2 mouse cellular contexts compared by ENCODE assay signal in the genomic region with DNA sequence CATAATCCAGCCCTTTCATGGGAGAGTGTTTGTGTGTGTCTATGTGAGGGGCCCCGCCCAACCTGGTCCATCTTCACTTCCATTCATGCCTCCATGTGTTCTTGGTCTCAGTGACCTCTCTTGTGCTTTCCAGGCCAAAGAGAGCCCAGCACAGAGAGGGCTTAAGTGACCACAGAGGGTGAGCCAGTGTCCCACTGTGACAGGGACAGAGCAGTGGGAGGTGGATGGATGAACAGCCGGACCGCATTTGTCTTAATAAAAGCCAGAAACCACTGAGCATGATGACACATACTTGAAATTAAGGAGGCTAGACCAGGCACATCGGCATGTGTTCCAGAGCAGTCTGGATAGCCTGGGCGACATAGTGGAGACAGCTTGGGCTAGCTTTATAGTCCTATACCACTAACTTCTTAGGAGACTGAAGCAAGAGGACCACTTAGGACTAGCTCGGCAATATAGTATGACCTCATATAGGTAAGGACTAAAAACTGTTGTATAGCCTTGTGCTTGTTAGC.
A peak's percentile ranks its signal among the peaks of the same experiment; 100 is the strongest.
TF ChIP-seq lines count a peak whose summit lies in the region.

No protein-coding gene starts in this region.

TF ChIP-seq in CH12.LX, 34 proteins besides CTCF, POLR2A, EP300 and RAD21:
- TF ChIP-seq BHLHE40 (IDR thresholded peaks at IDR 0.05; ENCODE audit: low read depth, low read length): no peak
- no peak for TF ChIP-seq CHD2 (IDR thresholded peaks at IDR 0.05; ENCODE audit: low read length)
- TF ChIP-seq SIN3A (IDR thresholded peaks at IDR 0.05; ENCODE audit: low read length): no peak
- TF ChIP-seq MAX (IDR thresholded peaks at IDR 0.05; ENCODE audit: low read length): no peak
- TF ChIP-seq ZC3H11A (IDR thresholded peaks at IDR 0.05; ENCODE audit: low read depth, low read length): no peak
- no peak for TF ChIP-seq ELF1 (IDR thresholded peaks at IDR 0.05; ENCODE audit: low read depth, low read length)
- TF ChIP-seq ZMIZ1 (IDR thresholded peaks at IDR 0.05; ENCODE audit: low read depth, low read length): no peak
- TF ChIP-seq JUND (conservative IDR thresholded peaks at IDR 0.05; ENCODE audit: low read depth, low read length): no peak
- TF ChIP-seq GABPA (IDR thresholded peaks at IDR 0.05; ENCODE audit: insufficient replicate concordance, low read depth, low read length): no peak
- no peak for TF ChIP-seq USF1 (IDR thresholded peaks at IDR 0.05; ENCODE audit: low read depth, low read length)
- TF ChIP-seq CHD1 (IDR thresholded peaks at IDR 0.05; ENCODE audit: low read depth, low read length): no peak
- TF ChIP-seq E2F4 (IDR thresholded peaks at IDR 0.05; ENCODE audit: insufficient replicate concordance, low read depth, low read length): no peak
- TF ChIP-seq MXI1 (IDR thresholded peaks at IDR 0.05; ENCODE audit: low read depth, low read length): no peak
- TF ChIP-seq TCF12 (IDR thresholded peaks at IDR 0.05; ENCODE audit: low read depth, low read length): no peak
- TF ChIP-seq ETS1 (conservative IDR thresholded peaks at IDR 0.05; ENCODE audit: low read depth, low read length): no peak
TF ChIP-seq in CH12.LX: peak in this region for 0.

TF ChIP-seq in myocyte, 11 proteins besides CTCF, POLR2A, EP300 and RAD21:
- TF ChIP-seq TCF3 (IDR thresholded peaks at IDR 0.05; ENCODE audit: insufficient read length, low read depth) (no peak), CEBPB (IDR thresholded peaks at IDR 0.05; ENCODE audit: insufficient read depth, poor library complexity, severe bottlenecking) (peak; percentile 91), MYOG (IDR thresholded peaks at IDR 0.05; ENCODE audit: control insufficient read depth in 1 of 3, insufficient read depth in 1 of 3, insufficient read length in 2 of 3, low read depth in 2 of 3) (peak in 2 of 3 experiments; percentile 78 to 88), E2F4 (IDR thresholded peaks at IDR 0.05; ENCODE audit: insufficient read depth) (no peak), MYOD1 (IDR thresholded peaks at IDR 0.05; ENCODE audit: control insufficient read depth in 1 of 3, insufficient read length in 2 of 3, low read depth in 2 of 3) (peak in 2 of 3 experiments; percentile 47 to 75), USF1 (IDR thresholded peaks at IDR 0.05; ENCODE audit: low read depth) (no peak), MAX (IDR thresholded peaks at IDR 0.05; ENCODE audit: low read depth) (peak; percentile 70), SRF (IDR thresholded peaks at IDR 0.05; ENCODE audit: control insufficient read depth, insufficient read length, low read depth) (no peak), POLR2AphosphoS2 (IDR thresholded peaks at IDR 0.05; ENCODE audit: insufficient read length, low read depth) (peak; percentile 97)
